Mouse (Mus musculus) liver, embryonic 16.5 days (tissue): ENCODE results near the gene Arhgef10l. TPM values are rescaled to one million over a fixed set of nuclear protein-coding genes. Genes with fewer than 3 reads are reported as not detected.
A peak's percentile ranks its signal among the peaks of the same experiment; 100 is the strongest.

Source experiments
- ATAC-seq: fragments of 200-750 bp; cut with Nextera tagmentation; 2 replicates; pipeline ENCODE4 v1.8.0; 2017; ENCODE audit warnings: low read depth, mild to moderate bottlenecking, moderate number of reproducible peaks, moderate library complexity
- H3K27ac ChIP-seq: fragments of 300-500 bp; sonication (generic); 2 replicates; pipeline ENCODE4 v1.5.1; 2014; ENCODE audit warnings: mild to moderate bottlenecking, low read length
- H3K27me3 ChIP-seq: fragments of 300-500 bp; sonication (generic); 2 replicates; pipeline ENCODE4 v1.6.1; 2014; ENCODE audit warnings: low read depth, low read length, mixed read lengths; ENCODE audit not compliant: control insufficient read depth, insufficient read depth
- H3K36me3 ChIP-seq: fragments of 300-500 bp; sonication (generic); 2 replicates; pipeline ENCODE4 v1.6.1; 2014; ENCODE audit warnings: mild to moderate bottlenecking; ENCODE audit not compliant: control insufficient read depth, insufficient read depth
- H3K4me1 ChIP-seq: fragments of 300-500 bp; sonication (generic); 2 replicates; pipeline ENCODE4 v1.6.1; 2014; ENCODE audit warnings: low read depth, low read length, mixed read lengths; ENCODE audit not compliant: control insufficient read depth
- H3K4me2 ChIP-seq: fragments of 300-500 bp; sonication (generic); 2 replicates; pipeline ENCODE4 v1.6.1; 2014; ENCODE audit warnings: low read depth, low read length, mixed read lengths
- H3K4me3 ChIP-seq: fragments of 300-500 bp; sonication (generic); 2 replicates; pipeline ENCODE4 v1.5.1; 2014; ENCODE audit warnings: low read depth, mild to moderate bottlenecking, low read length
- H3K9ac ChIP-seq: fragments of 300-500 bp; sonication (generic); 2 replicates; pipeline ENCODE4 v1.6.1; 2014; ENCODE audit warnings: low read depth, low read length
- H3K9me3 ChIP-seq: fragments of 300-500 bp; sonication (generic); replicated peaks from 2 replicates; pipeline ENCODE4 v1.6.1; 2016; ENCODE audit warnings: low read length; ENCODE audit not compliant: control insufficient read depth
- WGBS: fragments of 180-500 bp; shearing (Covaris S2); extraction: QIAGEN DNeasy Blood & Tissue Kit; methylation state at CpG from one replicate; pipeline ENCODE4 v1.1.7; 2014; ENCODE audit not compliant: insufficient replicate concordance; 5-methylcytosine and 5-hydroxymethylcytosine counted together
- polyA plus RNA-seq: library from polyadenylated mRNA; unstranded; fragments of >200 nt; fragmentation: Nextera tagmentation; extraction: Ambion mirVana; gene quantifications from 2 replicates; pipeline ENCODE4 v1.2.1, GENCODE M21; 2015

Gene Arhgef10l
- polyA plus RNA-seq, 1 experiment from 2014 or later = 6.6 TPM

- Histone ChIP-seq H3K27ac (no peak overlapping the region), H3K27me3 (no peaks in the 10 kb centered on the region), H3K4me3 (no peak overlapping the region), H3K4me2 (no peak overlapping the region), H3K36me3 (no peaks in the 10 kb centered on the region), H3K9ac (no peak overlapping the region), H3K4me1 (peaks cover 17% of the 10 kb centered on the region), H3K9me3 (no peaks in the 10 kb centered on the region)
- peak; percentile 23; the same call in 1 of the 2 replicates for ATAC-seq
- 26% methylated on average over 4 of the region's 4 CpGs for WGBS
Measured at GRCm38 (mm10) chr4:140622819-140623218, 43.0 kb downstream of the Arhgef10l start.

- peak; percentile 52 for ATAC-seq
- H3K4me1 ChIP-seq = peaks cover 15% of the 10 kb centered on the region
- H3K4me2 ChIP-seq = peak overlapping the region; percentile 40
- no peaks in the 10 kb centered on the region for H3K36me3 ChIP-seq
- peak overlapping the region; percentile 62 for H3K27ac ChIP-seq
- no peak overlapping the region for H3K9ac ChIP-seq
- H3K9me3 ChIP-seq = no peaks in the 10 kb centered on the region
- WGBS = 48% methylated on average over 5 of the region's 5 CpGs
- H3K27me3 ChIP-seq = no peaks in the 10 kb centered on the region
- H3K4me3 ChIP-seq = peak overlapping the region; percentile 35
Measured at GRCm38 (mm10) chr4:140620496-140620895, 45.3 kb downstream of the Arhgef10l start.

GRCm38 (mm10) chr4:140617391-140618385 lies 48.1 kb downstream of the Arhgef10l start:
- Histone ChIP-seq H3K27ac (peak overlapping the region; percentile 75), H3K4me3 (no peak overlapping the region), H3K27me3 (no peaks in the 10 kb centered on the region), H3K4me2 (no peak overlapping the region), H3K4me1 (peaks cover 7% of the 10 kb centered on the region), H3K9ac (no peak overlapping the region), H3K36me3 (no peaks in the 10 kb centered on the region), H3K9me3 (no peaks in the 10 kb centered on the region)
- 58% methylated on average over 16 of the region's 16 CpGs for WGBS
- ATAC-seq = peak; percentile 78

GRCm38 (mm10) chr4:140616894-140617293 lies 48.9 kb downstream of the Arhgef10l start:
- WGBS = 67% methylated on average over 11 of the region's 11 CpGs
- Histone ChIP-seq H3K4me1 (peaks cover 4% of the 10 kb centered on the region), H3K9me3 (no peaks in the 10 kb centered on the region), H3K27ac (peak overlapping the region; percentile 75), H3K4me2 (0 out of 2 replicates have a peak overlapping the region, but pooled peaks have one; percentile 19), H3K9ac (no peak overlapping the region), H3K27me3 (no peaks in the 10 kb centered on the region), H3K4me3 (0 out of 2 replicates have a peak overlapping the region, but pooled peaks have one; percentile 2), H3K36me3 (no peaks in the 10 kb centered on the region)
- peak; percentile 64 for ATAC-seq

- peaks cover 4% of the 10 kb centered on the region for H3K4me1 ChIP-seq
- H3K4me3 ChIP-seq = no peak overlapping the region
- 43% methylated on average over 7 of the region's 7 CpGs for WGBS
- H3K27ac ChIP-seq = peak overlapping the region; percentile 75; the same call in 1 of the 2 replicates
- H3K27me3 ChIP-seq = no peaks in the 10 kb centered on the region
- H3K9me3 ChIP-seq = no peaks in the 10 kb centered on the region
- no peak overlapping the region for H3K4me2 ChIP-seq
- no peaks in the 10 kb centered on the region for H3K36me3 ChIP-seq
- H3K9ac ChIP-seq = no peak overlapping the region
- no peak for ATAC-seq
Measured at GRCm38 (mm10) chr4:140616196-140616595, 49.6 kb downstream of the Arhgef10l start.

- H3K4me3 ChIP-seq = no peak overlapping the region
- no peak overlapping the region for H3K9ac ChIP-seq
- H3K27ac ChIP-seq = no peak overlapping the region
- no peaks in the 10 kb centered on the region for H3K9me3 ChIP-seq
- WGBS = 40% methylated on average over 7 of the region's 7 CpGs
- H3K36me3 ChIP-seq = no peaks in the 10 kb centered on the region
- ATAC-seq = no peak
- peaks cover 4% of the 10 kb centered on the region for H3K4me1 ChIP-seq
- no peaks in the 10 kb centered on the region for H3K27me3 ChIP-seq
- no peak overlapping the region for H3K4me2 ChIP-seq
Measured at GRCm38 (mm10) chr4:140615771-140616170, 50.0 kb downstream of the Arhgef10l start.

GRCm38 (mm10) chr4:140614553-140614952 lies 51.3 kb downstream of the Arhgef10l start:
- H3K4me1 ChIP-seq = peaks cover 4% of the 10 kb centered on the region
- no peak for ATAC-seq
- H3K27ac ChIP-seq = no peak overlapping the region
- no peak overlapping the region for H3K9ac ChIP-seq
- H3K4me2 ChIP-seq = no peak overlapping the region
- H3K9me3 ChIP-seq = no peaks in the 10 kb centered on the region
- H3K36me3 ChIP-seq = no peaks in the 10 kb centered on the region
- H3K4me3 ChIP-seq = no peak overlapping the region
- H3K27me3 ChIP-seq = no peaks in the 10 kb centered on the region
- 72% methylated on average over 5 of the region's 5 CpGs for WGBS

- 67% methylated on average over 6 of the region's 6 CpGs for WGBS
- Histone ChIP-seq H3K4me2 (no peak overlapping the region), H3K4me3 (no peak overlapping the region), H3K4me1 (peaks cover 4% of the 10 kb centered on the region), H3K27ac (no peak overlapping the region), H3K36me3 (no peaks in the 10 kb centered on the region), H3K9ac (no peak overlapping the region), H3K9me3 (no peaks in the 10 kb centered on the region), H3K27me3 (no peaks in the 10 kb centered on the region)
- no peak for ATAC-seq
Measured at GRCm38 (mm10) chr4:140614145-140614544, 51.7 kb downstream of the Arhgef10l start.
